Mouse (Mus musculus) kidney, postnatal 0 days (tissue): ENCODE data around the gene Gm13090. TPM values are rescaled to one million over a fixed set of nuclear protein-coding genes. Genes with fewer than 3 reads are reported as not detected.

Source experiments
- ATAC-seq: fragments of 200-750 bp; cut with Nextera tagmentation; replicated peaks from 2 replicates; pipeline ENCODE4 v1.8.0; 2017; ENCODE audit warnings: low read depth, moderate number of reproducible peaks, moderate TSS enrichment, moderate library complexity; ENCODE audit not compliant: low FRiP score
- DNase-seq: peaks from one replicate; pipeline ENCODE4 v3.0.0-alpha.2; 2016; ENCODE audit warnings: low spot score
- H3K27ac ChIP-seq: fragments of 300-500 bp; sonication (generic); 2 replicates; pipeline ENCODE4 v1.5.1; 2014; ENCODE audit warnings: mild to moderate bottlenecking
- H3K27me3 ChIP-seq: fragments of 300-500 bp; sonication (generic); 2 replicates; pipeline ENCODE4 v1.6.1; 2014; ENCODE audit warnings: low read length, mixed read lengths; ENCODE audit not compliant: insufficient read depth
- H3K36me3 ChIP-seq: fragments of 300-500 bp; sonication (generic); 2 replicates; pipeline ENCODE4 v1.6.1; 2014; ENCODE audit warnings: low read length, mixed read lengths; ENCODE audit not compliant: insufficient read depth
- H3K4me1 ChIP-seq: fragments of 300-500 bp; sonication (generic); replicated peaks from 2 replicates; pipeline ENCODE4 v1.6.1; 2014; ENCODE audit warnings: antibody characterized with exemption, low read length, mixed read lengths; ENCODE audit not compliant: insufficient read depth
- H3K4me2 ChIP-seq: fragments of 300-500 bp; sonication (generic); 2 replicates; pipeline ENCODE4 v1.6.1; 2014; ENCODE audit warnings: mild to moderate bottlenecking, low read length, moderate library complexity, mixed read lengths
- H3K4me3 ChIP-seq: fragments of 300-500 bp; sonication (generic); replicated peaks from 2 replicates; pipeline ENCODE4 v1.5.1; 2014; ENCODE audit warnings: low read depth, low read length
- H3K9ac ChIP-seq: fragments of 300-500 bp; sonication (generic); 2 replicates; pipeline ENCODE4 v1.6.1; 2014; ENCODE audit warnings: low read depth, low read length
- H3K9me3 ChIP-seq: fragments of 300-500 bp; sonication (generic); replicated peaks from 2 replicates; pipeline ENCODE4 v1.6.1; 2016; ENCODE audit warnings: low read length, inconsistent platforms, mixed read lengths
- CTCF ChIP-seq: IDR thresholded peaks from 2 replicates; pipeline ENCODE4 v1.5.1; 2016; ENCODE audit warnings: antibody characterized with exemption, low read depth, mild to moderate bottlenecking, moderate library complexity
- WGBS: fragments of 180-500 bp; shearing (Covaris S2); extraction: QIAGEN DNeasy Blood & Tissue Kit; methylation state at CpG from one replicate; pipeline ENCODE4 v1.1.7; 2014; 5-methylcytosine and 5-hydroxymethylcytosine counted together
- polyA plus RNA-seq: library from polyadenylated mRNA; unstranded; fragments of >200 nt; fragmentation: Nextera tagmentation; extraction: Ambion mirVana; gene quantifications from 2 replicates; pipeline ENCODE4 v1.2.1, GENCODE M21; 2015

Gene Gm13090
- polyA plus RNA-seq, 1 experiment from 2014 or later, result 0.32 TPM

DNA sequence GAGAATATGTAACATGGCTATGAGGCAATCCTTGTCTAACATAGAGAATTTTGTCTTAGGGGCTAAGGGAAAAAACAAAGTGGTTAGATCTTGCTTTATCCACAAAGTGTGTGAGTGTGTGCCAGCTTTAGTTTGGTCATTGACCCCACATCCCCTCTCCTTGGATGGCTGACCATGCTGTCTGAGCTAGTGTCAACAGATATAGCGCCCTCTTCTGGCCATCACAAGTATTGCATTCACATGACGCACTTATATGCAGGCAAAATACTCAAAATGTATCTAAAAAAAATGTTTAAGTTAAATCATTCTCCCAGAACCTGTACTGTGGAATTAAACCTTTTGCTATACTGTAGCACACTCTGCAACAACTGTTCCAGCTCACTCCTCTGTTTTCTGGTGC lies 5.8 kb downstream of the Gm13090 start:
- 47% methylated on average over 2 of the region's 2 CpGs for WGBS
- no peak overlapping the region for H3K9ac ChIP-seq
- no peak overlapping the region for H3K27ac ChIP-seq
- H3K9me3 ChIP-seq, result no peaks in the 10 kb centered on the region
- DNase-seq (peak; percentile 48), ATAC-seq (peak; percentile 52; the same call in 1 of the 2 replicates)
- H3K4me1 ChIP-seq, result no peaks in the 10 kb centered on the region
- peak; percentile 81 for TF ChIP-seq CTCF
- H3K36me3 ChIP-seq, result no peaks in the 10 kb centered on the region
- H3K4me3 ChIP-seq, result no peak overlapping the region
- H3K27me3 ChIP-seq, result no peaks in the 10 kb centered on the region
- H3K4me2 ChIP-seq, result no peak overlapping the region

DNA sequence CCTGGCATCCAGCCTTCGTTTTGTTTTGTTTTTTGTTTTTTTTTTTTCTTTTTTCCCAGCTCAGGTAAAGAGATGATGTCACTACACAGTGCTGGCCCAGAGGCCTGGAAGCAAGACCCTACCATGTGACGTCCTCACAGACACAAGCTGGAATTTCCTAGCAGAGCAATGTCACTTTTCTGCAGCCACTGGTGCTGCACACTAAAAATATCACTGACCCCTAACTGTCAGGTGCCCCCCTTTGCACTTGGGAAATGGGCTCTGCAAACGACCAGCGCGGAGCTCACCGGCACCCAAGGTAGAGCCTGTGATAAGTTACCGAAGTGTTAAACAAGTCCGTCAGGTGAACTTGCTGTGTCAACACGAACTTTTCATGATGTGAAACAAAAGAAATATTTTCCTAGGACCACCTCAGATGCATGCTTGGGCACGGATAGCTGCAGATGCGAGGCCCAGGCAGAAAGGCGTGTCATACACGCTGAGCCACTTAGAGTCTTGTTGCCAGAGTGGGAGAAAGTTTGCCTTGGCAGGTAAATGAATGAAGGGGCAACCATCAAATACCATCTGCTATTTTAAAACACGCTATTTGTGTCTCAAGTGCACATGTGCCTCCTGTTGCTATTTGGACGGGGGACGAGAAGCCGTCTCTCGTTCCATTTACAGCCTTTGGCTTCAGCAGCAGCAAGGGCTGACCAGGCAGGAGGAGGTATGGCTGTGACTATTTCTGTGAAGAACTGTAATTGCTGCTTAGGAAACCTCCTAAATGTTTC lies 7.1 kb downstream of the Gm13090 start:
- Histone ChIP-seq H3K9me3 (no peaks in the 10 kb centered on the region), H3K27ac (no peak overlapping the region), H3K4me1 (no peaks in the 10 kb centered on the region), H3K27me3 (no peaks in the 10 kb centered on the region), H3K36me3 (no peaks in the 10 kb centered on the region), H3K4me2 (no peak overlapping the region), H3K4me3 (no peak overlapping the region), H3K9ac (no peak overlapping the region)
- WGBS, result 63% methylated on average over 18 of the region's 18 CpGs
- no peak for ATAC-seq
- TF ChIP-seq CTCF, result no peak
- DNase-seq, result no peak

DNA sequence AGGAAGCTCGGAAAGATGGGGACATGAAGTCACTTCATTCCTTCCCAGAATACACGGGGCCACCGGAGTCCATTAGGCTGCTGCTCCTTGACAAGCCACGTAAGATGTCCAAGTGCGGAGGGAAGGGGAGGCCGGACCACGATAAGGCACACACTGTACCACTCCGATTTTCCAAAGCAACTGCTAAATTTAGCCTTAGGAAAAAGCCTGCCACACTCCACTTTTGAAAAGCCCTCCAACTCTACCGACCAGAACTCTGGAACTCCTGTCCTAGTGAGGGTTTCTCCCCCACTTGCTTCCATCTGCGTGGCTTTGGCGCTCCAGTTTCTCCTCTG lies 7.7 kb downstream of the Gm13090 start:
- Histone ChIP-seq H3K9me3 (no peaks in the 10 kb centered on the region), H3K9ac (no peak overlapping the region), H3K4me2 (no peak overlapping the region), H3K27ac (no peak overlapping the region), H3K4me3 (no peak overlapping the region), H3K4me1 (no peaks in the 10 kb centered on the region), H3K27me3 (no peaks in the 10 kb centered on the region), H3K36me3 (no peaks in the 10 kb centered on the region)
- WGBS, result 83% methylated on average over 11 of the region's 11 CpGs
- ATAC-seq (no peak), DNase-seq (no peak)
- no peak for TF ChIP-seq CTCF

DNA sequence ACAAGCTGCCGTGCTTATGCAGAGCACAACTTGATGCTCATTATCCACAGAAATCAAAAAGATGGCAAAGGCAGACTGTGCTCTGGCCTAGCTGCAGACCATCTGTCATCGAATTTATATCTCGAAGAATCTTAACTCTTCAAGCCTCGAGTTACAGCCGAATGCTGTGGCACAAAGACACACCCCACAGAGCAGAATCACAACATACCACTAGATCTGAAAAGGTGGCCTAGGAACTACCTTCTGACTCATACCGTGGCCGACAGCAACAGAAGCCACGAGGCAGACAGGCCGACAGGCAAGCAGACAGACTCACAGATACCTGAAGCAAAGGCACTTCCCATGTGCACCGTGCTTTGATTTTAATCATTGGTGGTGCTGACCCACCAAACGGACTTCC lies 14.3 kb downstream of the Gm13090 start:
- Histone ChIP-seq H3K4me2 (no peak overlapping the region), H3K4me1 (no peaks in the 10 kb centered on the region), H3K27me3 (0 out of 2 replicates have a peak, but pooled peaks cover 6% of the 10 kb centered on the region), H3K36me3 (no peaks in the 10 kb centered on the region), H3K9ac (no peak overlapping the region), H3K9me3 (no peaks in the 10 kb centered on the region), H3K4me3 (no peak overlapping the region), H3K27ac (no peak overlapping the region)
- DNase-seq (no peak), ATAC-seq (no peak)
- WGBS, result 79% methylated on average over 11 of the region's 11 CpGs
- TF ChIP-seq CTCF, result no peak

DNA sequence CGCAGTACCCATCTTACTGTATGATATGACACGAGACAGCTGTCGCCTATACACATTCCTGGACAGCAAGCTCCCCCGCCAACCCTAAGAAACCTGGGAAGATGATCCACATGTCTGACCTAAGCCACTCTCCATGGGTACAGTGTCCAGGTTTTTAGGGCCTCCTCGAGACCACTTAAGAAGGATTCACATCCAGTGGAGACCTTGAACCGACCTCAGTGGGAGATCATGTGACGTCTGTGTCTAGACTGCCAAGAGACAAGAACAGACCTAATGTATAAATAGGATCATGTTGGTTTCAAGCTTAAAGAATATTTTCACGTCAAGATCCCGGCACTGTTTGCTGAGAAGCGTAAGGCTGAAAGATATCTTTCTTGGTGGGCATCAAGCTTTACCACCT lies 14.8 kb downstream of the Gm13090 start:
- Histone ChIP-seq H3K36me3 (no peaks in the 10 kb centered on the region), H3K27ac (no peak overlapping the region), H3K4me1 (no peaks in the 10 kb centered on the region), H3K9me3 (no peaks in the 10 kb centered on the region), H3K4me2 (no peak overlapping the region), H3K4me3 (no peak overlapping the region), H3K27me3 (0 out of 2 replicates have a peak, but pooled peaks cover 6% of the 10 kb centered on the region), H3K9ac (no peak overlapping the region)
- ATAC-seq, result no peak
- no peak for TF ChIP-seq CTCF
- WGBS, result 83% methylated on average over 10 of the region's 10 CpGs
- no peak for DNase-seq

DNA sequence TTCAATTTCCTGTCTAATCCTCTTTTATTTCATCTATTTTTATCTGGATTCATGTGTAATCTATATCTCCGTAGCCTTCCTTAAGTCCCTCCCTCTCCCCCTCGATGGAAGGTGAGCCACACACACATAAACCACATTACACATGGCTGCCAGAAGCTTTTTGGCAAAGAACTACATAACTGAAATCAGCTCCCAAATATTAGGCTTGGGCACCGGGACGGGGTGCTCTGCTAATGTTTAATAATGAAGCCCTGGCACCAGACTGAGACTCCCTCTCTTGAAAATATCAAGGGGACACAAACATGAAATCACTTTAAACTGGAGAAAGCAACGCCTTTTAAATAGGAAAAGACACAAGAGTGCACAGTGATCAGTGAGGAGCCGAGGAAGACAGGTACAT lies 16.5 kb downstream of the Gm13090 start:
- peaks cover 12% of the 10 kb centered on the region; the same call in 1 of the 2 replicates for H3K27me3 ChIP-seq
- no peak for DNase-seq
- no peak overlapping the region for H3K27ac ChIP-seq
- no peak for TF ChIP-seq CTCF
- H3K36me3 ChIP-seq, result no peaks in the 10 kb centered on the region
- ATAC-seq, result no peak
- H3K4me2 ChIP-seq, result no peak overlapping the region
- no peaks in the 10 kb centered on the region for H3K4me1 ChIP-seq
- 76% methylated on average over 6 of the region's 6 CpGs for WGBS
- H3K9me3 ChIP-seq, result no peaks in the 10 kb centered on the region
- H3K9ac ChIP-seq, result no peak overlapping the region
- no peak overlapping the region for H3K4me3 ChIP-seq

DNA sequence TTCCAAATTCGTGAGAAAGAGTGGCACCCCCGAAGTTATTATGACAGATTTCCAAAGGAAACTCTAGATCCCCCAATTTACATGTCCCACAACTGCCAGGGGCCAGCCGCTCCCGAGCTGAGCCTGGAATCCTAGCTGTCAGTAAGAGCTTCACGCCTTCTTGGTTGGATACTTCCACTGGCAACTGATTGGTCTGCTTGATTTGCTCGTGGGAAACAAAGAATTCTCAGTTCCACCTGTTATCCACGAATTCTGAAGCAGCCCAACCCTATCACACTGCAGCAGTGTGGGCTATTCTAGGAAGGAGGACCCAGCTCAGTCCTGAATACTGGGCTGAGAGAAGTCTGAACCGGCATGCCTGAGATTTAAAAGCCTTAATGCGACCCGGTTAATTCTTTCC lies 17.1 kb downstream of the Gm13090 start:
- Histone ChIP-seq H3K36me3 (no peaks in the 10 kb centered on the region), H3K27me3 (peaks cover 12% of the 10 kb centered on the region; the same call in 1 of the 2 replicates), H3K9ac (no peak overlapping the region), H3K4me1 (no peaks in the 10 kb centered on the region), H3K27ac (no peak overlapping the region), H3K9me3 (no peaks in the 10 kb centered on the region), H3K4me3 (no peak overlapping the region), H3K4me2 (no peak overlapping the region)
- TF ChIP-seq CTCF, result no peak
- ATAC-seq (no peak), DNase-seq (no peak)
- WGBS, result 34% methylated on average over 10 of the region's 10 CpGs
